Mouse (Mus musculus): ENCODE data around the gene Itpr2.

Itpr2 gene

DNA sequence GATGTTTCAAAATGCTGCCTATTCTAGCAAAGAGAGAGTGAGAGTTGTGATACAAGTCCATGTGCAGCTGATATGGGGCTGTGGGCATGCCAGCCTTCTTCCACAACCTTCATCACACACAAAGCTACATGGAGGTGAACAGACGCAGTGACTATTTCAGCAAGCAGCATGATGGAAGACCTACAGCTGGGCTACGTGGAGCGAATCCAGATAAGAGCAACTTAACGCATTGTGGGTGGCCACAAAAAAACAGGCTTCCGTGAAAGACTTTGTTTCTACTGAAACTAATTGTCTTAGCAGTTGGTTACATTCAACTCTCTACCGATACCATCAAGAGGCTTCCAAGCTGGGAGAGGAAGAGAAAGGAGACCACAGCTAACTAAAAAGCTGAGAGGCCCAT is 81.3 kb downstream of the Itpr2 start:
- DNase-seq (ENCODE audit: low read depth, low spot score): no peak

DNA sequence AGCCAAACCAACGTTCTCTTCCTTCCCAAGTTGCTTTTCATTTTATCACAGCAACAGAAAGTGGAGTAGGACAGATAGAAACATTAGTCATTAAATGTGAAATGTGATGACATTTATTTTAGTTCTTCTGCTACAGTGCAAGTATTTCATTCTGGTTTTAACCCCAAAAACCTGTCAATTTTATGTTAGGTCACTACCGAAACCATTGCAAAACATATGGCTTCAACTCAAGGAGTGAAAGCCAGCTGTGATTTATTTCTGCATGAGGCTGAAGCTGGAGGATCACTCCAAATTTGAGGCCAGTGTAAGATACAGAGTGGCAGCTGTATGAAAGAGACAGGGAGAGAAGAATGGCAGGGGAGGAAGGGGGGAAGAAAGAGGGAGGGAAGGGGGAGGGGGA is 85.6 kb downstream of the Itpr2 start:
- DNase-seq (ENCODE audit: low read depth, low spot score): no peak

- no peak for DNase-seq (ENCODE audit: low read depth, low spot score)
Observed at GRCm38 (mm10) chr6:146414094-146414493, 87.9 kb downstream of the Itpr2 start.

DNA sequence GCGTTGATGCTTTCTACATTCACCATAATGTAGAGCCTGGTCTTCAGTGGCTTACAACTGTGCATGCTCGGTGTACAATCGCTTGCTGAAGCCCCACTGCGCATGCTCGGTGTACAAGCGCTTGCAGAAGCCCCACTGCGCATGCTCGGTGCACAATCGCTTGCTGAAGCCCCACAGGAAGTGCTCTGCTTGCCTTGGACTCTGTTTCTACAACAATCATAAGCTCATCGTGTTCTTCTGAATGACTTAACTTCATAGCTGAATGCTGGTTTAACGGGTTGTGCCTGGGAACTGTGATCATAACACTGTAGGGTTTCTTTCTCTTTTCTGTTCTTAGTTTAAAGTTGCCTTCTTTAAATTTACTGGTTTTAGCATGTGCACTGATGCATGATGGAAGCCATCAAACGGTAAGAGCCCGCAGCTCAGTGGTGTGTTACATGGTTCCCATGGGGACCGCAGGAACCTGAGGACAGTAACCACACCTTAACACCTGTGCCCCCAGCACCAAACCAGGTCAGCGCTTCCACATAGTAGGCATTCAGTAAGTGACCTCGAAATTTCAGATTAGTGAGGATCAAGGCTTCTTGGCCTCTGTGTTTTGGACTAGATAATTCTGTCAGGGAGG is 90.5 kb downstream of the Itpr2 start:
- DNase-seq (ENCODE audit: low read depth, low spot score): no peak

- DNase-seq (ENCODE audit: low read depth, low spot score): no peak
Observed at GRCm38 (mm10) chr6:146410427-146410810, 91.6 kb downstream of the Itpr2 start.

GRCm38 (mm10) chr6:146409692-146410426 is 92.2 kb downstream of the Itpr2 start:
- DNase-seq (ENCODE audit: low read depth, low spot score): peak; percentile 87

DNA sequence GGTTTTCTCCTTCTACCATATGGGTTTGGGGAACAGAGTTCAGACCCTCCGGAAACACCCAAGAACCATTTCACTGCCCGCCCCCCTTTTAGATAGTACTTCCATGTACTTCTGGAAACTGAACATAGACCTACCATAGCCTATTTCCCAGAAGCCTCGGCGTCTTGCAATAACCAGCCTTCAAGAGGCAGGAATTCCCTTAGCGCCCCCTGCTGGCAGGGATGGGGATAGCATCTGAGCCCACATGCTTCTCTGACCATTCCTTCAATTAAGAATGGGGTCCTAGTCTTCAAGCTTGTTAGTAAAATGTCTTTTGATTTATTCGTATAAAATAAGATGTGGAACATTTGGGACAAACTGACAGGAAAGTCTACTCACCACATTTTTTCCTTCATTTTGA is 96.6 kb downstream of the Itpr2 start:
- peak; percentile 70 for DNase-seq (ENCODE audit: low read depth, low spot score)

DNA sequence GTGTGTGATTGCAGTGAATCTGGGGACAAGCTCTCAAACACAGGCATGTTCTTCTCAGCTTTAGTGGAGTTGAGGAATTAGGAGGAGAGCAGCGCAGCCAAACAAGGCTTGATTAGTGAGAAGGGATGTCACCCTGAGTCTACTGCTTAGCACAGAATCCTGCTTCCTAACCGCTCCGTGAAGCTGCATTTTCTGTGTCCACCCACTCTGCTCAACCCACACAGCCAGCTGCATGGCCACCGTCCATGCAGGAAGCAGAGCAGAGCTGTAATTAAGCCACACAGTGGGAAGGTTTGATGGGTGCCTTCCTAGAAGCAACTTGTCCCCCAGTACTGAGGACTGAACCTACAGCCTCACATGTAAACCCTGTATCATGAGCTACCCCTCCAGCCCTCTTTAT is 97.1 kb downstream of the Itpr2 start:
- no peak for DNase-seq (ENCODE audit: low read depth, low spot score)

DNA sequence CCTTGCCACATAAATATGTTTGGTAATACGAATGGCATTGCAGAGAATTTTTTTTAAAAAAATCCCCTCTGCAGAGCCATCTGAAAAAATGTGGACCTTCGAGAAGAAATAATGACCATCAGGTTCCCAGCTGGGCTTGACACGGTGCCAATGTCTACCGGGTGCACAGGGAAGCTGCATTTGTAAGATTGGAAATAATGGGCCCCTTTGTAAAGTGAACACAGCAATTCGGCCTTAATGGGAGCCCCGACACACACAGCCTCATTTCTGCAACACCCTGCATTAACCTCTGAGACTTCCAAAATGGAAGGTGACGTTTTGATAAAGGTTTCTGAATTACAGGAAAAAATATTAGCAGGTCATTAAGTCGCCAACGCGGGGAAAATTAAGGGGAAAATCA is 97.9 kb downstream of the Itpr2 start:
- no peak for DNase-seq (ENCODE audit: low read depth, low spot score)

GRCm38 (mm10) chr6:146402905-146403642 is 98.9 kb downstream of the Itpr2 start:
- DNase-seq (ENCODE audit: low read depth, low spot score): no peak

GRCm38 (mm10) chr6:146397803-146398202 is 104.2 kb downstream of the Itpr2 start:
- no peak for DNase-seq (ENCODE audit: low read depth, low spot score)

GRCm38 (mm10) chr6:146396253-146396652 is 105.8 kb downstream of the Itpr2 start:
- DNase-seq (ENCODE audit: low read depth, low spot score): no peak

DNA sequence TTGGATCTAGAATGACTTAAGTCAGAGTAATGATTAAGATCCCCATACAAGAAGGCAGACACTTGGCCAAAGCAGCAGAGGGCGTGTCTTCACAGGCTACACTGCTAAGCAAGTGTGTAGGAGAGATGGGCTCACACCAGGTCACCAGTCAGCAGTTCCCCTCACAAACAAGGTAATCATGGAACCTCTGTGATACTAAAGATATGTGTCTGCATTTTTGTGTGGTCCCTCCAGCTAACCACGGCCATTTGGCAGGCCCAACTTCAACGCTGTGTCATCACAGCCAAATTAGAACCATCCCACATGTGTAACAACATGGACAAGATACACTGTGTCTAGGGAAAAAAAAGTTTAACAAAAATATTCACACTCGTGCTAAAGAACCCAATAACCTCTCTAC is 106.4 kb downstream of the Itpr2 start:
- no peak for DNase-seq (ENCODE audit: low read depth, low spot score)

DNA sequence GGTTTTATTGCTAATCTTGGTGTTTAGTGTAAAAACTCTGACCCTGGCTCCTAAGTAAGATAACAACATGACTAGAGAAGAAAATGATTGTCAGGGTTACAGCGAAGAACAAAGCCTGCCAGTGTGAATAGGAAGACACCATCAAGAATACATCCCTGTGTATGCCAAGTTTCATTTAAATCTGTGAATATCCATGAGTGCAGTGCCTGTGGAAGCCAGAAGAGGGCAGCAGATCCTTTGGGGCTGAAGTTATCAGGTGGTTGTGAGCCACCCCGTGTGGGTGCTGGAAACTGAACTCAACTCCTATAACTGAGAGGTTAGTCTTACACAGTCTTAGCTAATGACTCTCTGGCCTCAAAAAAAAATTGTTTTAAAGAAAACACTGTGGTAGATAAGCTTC is 109.8 kb downstream of the Itpr2 start:
- peak; percentile 41 for DNase-seq (ENCODE audit: low read depth, low spot score)

- DNase-seq (ENCODE audit: low read depth, low spot score): no peak
Observed at GRCm38 (mm10) chr6:146390159-146390558, 111.9 kb downstream of the Itpr2 start.

GRCm38 (mm10) chr6:146388010-146388409 is 114.0 kb downstream of the Itpr2 start:
- no peak for DNase-seq (ENCODE audit: low read depth, low spot score)

GRCm38 (mm10) chr6:146387039-146387713 is 114.8 kb downstream of the Itpr2 start:
- no peak for DNase-seq (ENCODE audit: low read depth, low spot score)

- no peak for DNase-seq (ENCODE audit: low read depth, low spot score)
Observed at GRCm38 (mm10) chr6:146379263-146379662, 122.8 kb downstream of the Itpr2 start.

GRCm38 (mm10) chr6:146371511-146371910 is 130.5 kb downstream of the Itpr2 start:
- DNase-seq (ENCODE audit: low read depth, low spot score): no peak

- no peak for DNase-seq (ENCODE audit: low read depth, low spot score)
Observed at GRCm38 (mm10) chr6:146366180-146366579, 135.8 kb downstream of the Itpr2 start.

DNA sequence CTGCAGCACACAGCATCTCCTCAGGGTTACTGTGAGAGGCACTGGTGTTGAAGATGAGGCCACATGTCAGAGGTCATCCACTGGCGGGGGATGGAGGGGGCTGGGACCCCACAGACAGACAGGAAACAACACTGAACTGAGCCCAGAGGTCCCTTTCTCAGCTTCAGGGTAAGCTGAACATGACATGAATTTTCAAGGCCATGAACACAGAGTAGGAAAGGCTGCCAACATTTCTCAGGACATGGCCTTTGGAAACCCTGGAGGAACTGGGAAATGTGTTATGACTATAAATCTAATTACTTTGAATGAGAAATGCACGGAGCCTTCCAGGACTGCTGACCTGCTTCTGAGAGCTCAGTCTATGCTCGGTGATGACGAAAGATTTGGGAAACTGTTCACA is 144.1 kb downstream of the Itpr2 start:
- DNase-seq (ENCODE audit: low read depth, low spot score): no peak

GRCm38 (mm10) chr6:146352258-146352805 is 149.7 kb downstream of the Itpr2 start:
- no peak for DNase-seq (ENCODE audit: low read depth, low spot score)

Measured in ES-CJ7 (cell line).